Mouse (Mus musculus): ENCODE measurements around the gene Jam3. TPM values are rescaled to one million over a fixed set of nuclear protein-coding genes. Genes with fewer than 3 reads are reported as not detected.

The Jam3 gene
- total RNA-seq, 2 experiments from 2014 or later, result 36.4 to 42.3 TPM

- TF ChIP-seq CTCF (conservative IDR thresholded peaks at IDR 0.05), result no peak
- Histone ChIP-seq H3K4me3 (peak overlapping the region; percentile 87), H3K27ac (peak overlapping the region; percentile 92)
- no peak for DNase-seq (ENCODE audit: low spot score in 2 of 2)
Observed at GRCm38 (mm10) chr9:27153861-27154260, 1.4 kb downstream of the Jam3 start.

GRCm38 (mm10) chr9:27149836-27150235, 5.4 kb downstream of the Jam3 start:
- DNase-seq (ENCODE audit: low spot score in 2 of 2), result no peak
- Histone ChIP-seq H3K27ac (peak overlapping the region; percentile 75), H3K4me3 (peak overlapping the region; percentile 18; the same call in 1 of the 2 replicates)
- TF ChIP-seq CTCF (conservative IDR thresholded peaks at IDR 0.05), result no peak

- DNase-seq (ENCODE audit: low spot score in 2 of 2), result no peak
- H3K27ac ChIP-seq, result peak overlapping the region; percentile 75
- H3K4me3 ChIP-seq, result peak overlapping the region; percentile 23; the same call in 1 of the 2 replicates
- TF ChIP-seq CTCF (conservative IDR thresholded peaks at IDR 0.05), result no peak
Observed at GRCm38 (mm10) chr9:27148631-27149471, 6.4 kb downstream of the Jam3 start.

- Histone ChIP-seq H3K27ac (peak overlapping the region; percentile 75), H3K4me3 (no peak overlapping the region)
- DNase-seq (ENCODE audit: low spot score in 2 of 2), result no peak
- TF ChIP-seq CTCF (conservative IDR thresholded peaks at IDR 0.05), result no peak
Observed at GRCm38 (mm10) chr9:27147946-27148345, 7.3 kb downstream of the Jam3 start.

GRCm38 (mm10) chr9:27146826-27147225, 8.4 kb downstream of the Jam3 start:
- Histone ChIP-seq H3K27ac (peak overlapping the region; percentile 75; the same call in 1 of the 2 replicates), H3K4me3 (no peak overlapping the region)
- TF ChIP-seq CTCF (conservative IDR thresholded peaks at IDR 0.05), result no peak
- no peak for DNase-seq (ENCODE audit: low spot score in 2 of 2)

- Histone ChIP-seq H3K27ac (peak overlapping the region; percentile 59), H3K4me3 (no peak overlapping the region)
- TF ChIP-seq CTCF (conservative IDR thresholded peaks at IDR 0.05), result no peak
- DNase-seq (ENCODE audit: low spot score in 2 of 2), result no peak
Observed at GRCm38 (mm10) chr9:27144996-27145395, 10.2 kb downstream of the Jam3 start.

GRCm38 (mm10) chr9:27144271-27144840, 10.9 kb downstream of the Jam3 start:
- Histone ChIP-seq H3K4me3 (no peak overlapping the region), H3K27ac (peak overlapping the region; percentile 59)
- no peak for TF ChIP-seq CTCF (conservative IDR thresholded peaks at IDR 0.05)
- DNase-seq (ENCODE audit: low spot score in 2 of 2), result no peak

GRCm38 (mm10) chr9:27140432-27141065, 14.7 kb downstream of the Jam3 start:
- TF ChIP-seq CTCF (conservative IDR thresholded peaks at IDR 0.05), result no peak
- Histone ChIP-seq H3K27ac (no peak overlapping the region), H3K4me3 (no peak overlapping the region)
- DNase-seq (ENCODE audit: low spot score in 2 of 2), result no peak

- TF ChIP-seq CTCF (conservative IDR thresholded peaks at IDR 0.05), result no peak
- Histone ChIP-seq H3K4me3 (no peak overlapping the region), H3K27ac (no peak overlapping the region)
- DNase-seq (ENCODE audit: low spot score in 2 of 2), result no peak
Observed at GRCm38 (mm10) chr9:27136651-27137050, 18.6 kb downstream of the Jam3 start.

GRCm38 (mm10) chr9:27135372-27135771, 19.8 kb downstream of the Jam3 start:
- no peak for DNase-seq (ENCODE audit: low spot score in 2 of 2)
- Histone ChIP-seq H3K27ac (no peak overlapping the region), H3K4me3 (no peak overlapping the region)
- TF ChIP-seq CTCF (conservative IDR thresholded peaks at IDR 0.05), result no peak

GRCm38 (mm10) chr9:27134410-27134809, 20.8 kb downstream of the Jam3 start:
- H3K4me3 ChIP-seq, result no peak overlapping the region
- DNase-seq (ENCODE audit: low spot score in 2 of 2), result no peak
- H3K27ac ChIP-seq, result no peak overlapping the region
- peak; percentile 97 for TF ChIP-seq CTCF (conservative IDR thresholded peaks at IDR 0.05)

- Histone ChIP-seq H3K27ac (no peak overlapping the region), H3K4me3 (no peak overlapping the region)
- no peak for DNase-seq (ENCODE audit: low spot score in 2 of 2)
- TF ChIP-seq CTCF (conservative IDR thresholded peaks at IDR 0.05), result no peak
Observed at GRCm38 (mm10) chr9:27128629-27129028, 26.6 kb downstream of the Jam3 start.

- no peak for DNase-seq (ENCODE audit: low spot score in 2 of 2)
- peak; percentile 59 for TF ChIP-seq CTCF (conservative IDR thresholded peaks at IDR 0.05)
- H3K4me3 ChIP-seq, result no peak overlapping the region
- no peak overlapping the region for H3K27ac ChIP-seq
Observed at GRCm38 (mm10) chr9:27126543-27126942, 28.7 kb downstream of the Jam3 start.
